Mouse (Mus musculus) left cerebral cortex, adult 8-10 months (tissue): ENCODE measurements around the gene Sypl. TPM values are rescaled to one million over a fixed set of nuclear protein-coding genes. Genes with fewer than 3 reads are reported as not detected.

Experiments used
- DNase-seq, 2 experiments: peaks; one replicate each; pipeline ENCODE4 v3.0.0; 2022; ENCODE audit warnings: low spot score in 2 of 2
- total RNA-seq, 4 experiments: library from RNA; stranded (reverse); gene quantifications; 2 replicates each; pipeline ENCODE4 v1.2.4; 2022

Gene Sypl
- total RNA-seq: 10 to 100 TPM; 44.7 to 47.5 (median 45.3) TPM

- DNase-seq: peak; percentile 79 to 96
Measured at GRCm38 (mm10) chr12:32953596-32954215, at the start of gene Sypl. TSS of gene Sypl (plus strand) at chr12:32953891.

- no peak for DNase-seq
Measured at GRCm38 (mm10) chr12:32909686-32910085, 44.0 kb upstream of the Sypl start.

GRCm38 (mm10) chr12:32910092-32910491, 43.6 kb upstream of the Sypl start:
- DNase-seq: peak; percentile 17 to 55

- no peak for DNase-seq
Measured at GRCm38 (mm10) chr12:32910560-32911194, 43.0 kb upstream of the Sypl start.

GRCm38 (mm10) chr12:32911569-32911968, 42.1 kb upstream of the Sypl start:
- no peak for DNase-seq

- DNase-seq: no peak
Measured at GRCm38 (mm10) chr12:32912772-32913171, 40.9 kb upstream of the Sypl start.

GRCm38 (mm10) chr12:32918683-32919082, 35.0 kb upstream of the Sypl start:
- DNase-seq: no peak

- DNase-seq: no peak
Measured at GRCm38 (mm10) chr12:32919091-32919490, 34.6 kb upstream of the Sypl start.

GRCm38 (mm10) chr12:32919527-32919926, 34.2 kb upstream of the Sypl start:
- DNase-seq: no peak

GRCm38 (mm10) chr12:32920185-32920788, 33.4 kb upstream of the Sypl start:
- peak in 1 of 2 experiments; percentile 32 for DNase-seq

GRCm38 (mm10) chr12:32921071-32921470, 32.6 kb upstream of the Sypl start:
- DNase-seq: no peak

- no peak for DNase-seq
Measured at GRCm38 (mm10) chr12:32921532-32922131, 32.1 kb upstream of the Sypl start.

GRCm38 (mm10) chr12:32924245-32924644, 29.4 kb upstream of the Sypl start:
- no peak for DNase-seq

GRCm38 (mm10) chr12:32926331-32927172, 27.1 kb upstream of the Sypl start:
- DNase-seq: peak in 1 of 2 experiments; percentile 60

GRCm38 (mm10) chr12:32927231-32927835, 26.4 kb upstream of the Sypl start:
- DNase-seq: no peak

GRCm38 (mm10) chr12:32928180-32928579, 25.5 kb upstream of the Sypl start:
- DNase-seq: no peak

- DNase-seq: no peak
Measured at GRCm38 (mm10) chr12:32929831-32930513, 23.7 kb upstream of the Sypl start.

GRCm38 (mm10) chr12:32930566-32930965, 23.1 kb upstream of the Sypl start:
- no peak for DNase-seq

- no peak for DNase-seq
Measured at GRCm38 (mm10) chr12:32936246-32936946, 17.3 kb upstream of the Sypl start.

- DNase-seq: no peak
Measured at GRCm38 (mm10) chr12:32941141-32941540, 12.6 kb upstream of the Sypl start.
